Mouse (Mus musculus) stomach, embryonic 16.5 days (tissue): Measurements from ENCODE around the gene Insr. TPM values are rescaled to one million over a fixed set of nuclear protein-coding genes. Genes with fewer than 3 reads are reported as not detected.
A peak's percentile ranks its signal among the peaks of the same experiment; 100 is the strongest.

Source experiments
- ATAC-seq: fragments of 200-750 bp; cut with Nextera tagmentation; 2 replicates; pipeline ENCODE4 v1.8.0; 2017; ENCODE audit warnings: moderate number of reproducible peaks, moderate TSS enrichment; ENCODE audit not compliant: insufficient read depth, low FRiP score
- H3K27ac ChIP-seq: fragments of 300-500 bp; sonication (generic); 2 replicates; pipeline ENCODE4 v1.5.1; 2014; ENCODE audit warnings: low read length
- H3K27me3 ChIP-seq: fragments of 300-500 bp; sonication (generic); 2 replicates; pipeline ENCODE4 v1.6.1; 2014; ENCODE audit warnings: low read length, control low read depth, mixed read lengths; ENCODE audit not compliant: control insufficient read depth, insufficient read depth
- H3K36me3 ChIP-seq: fragments of 300-500 bp; sonication (generic); 2 replicates; pipeline ENCODE4 v1.6.1; 2014; ENCODE audit warnings: low read length; ENCODE audit not compliant: control insufficient read depth, insufficient read depth
- H3K4me1 ChIP-seq: fragments of 300-500 bp; sonication (generic); 2 replicates; pipeline ENCODE4 v1.6.1; 2014; ENCODE audit warnings: low read length, control low read depth, mixed read lengths; ENCODE audit not compliant: control insufficient read depth, insufficient read depth
- H3K4me2 ChIP-seq: fragments of 300-500 bp; sonication (generic); 2 replicates; pipeline ENCODE4 v1.6.1; 2014; ENCODE audit warnings: low read depth, low read length, mixed read lengths
- H3K4me3 ChIP-seq: fragments of 300-500 bp; sonication (generic); replicated peaks from 2 replicates; pipeline ENCODE4 v1.5.1; 2014; ENCODE audit warnings: mild to moderate bottlenecking, low read length
- H3K9ac ChIP-seq: fragments of 300-500 bp; sonication (generic); 2 replicates; pipeline ENCODE4 v1.6.1; 2014; ENCODE audit warnings: low read length
- H3K9me3 ChIP-seq: fragments of 300-500 bp; sonication (generic); replicated peaks from 2 replicates; pipeline ENCODE4 v1.6.1; 2016; ENCODE audit warnings: low read length, control low read depth; ENCODE audit not compliant: control insufficient read depth
- WGBS: fragments of 180-500 bp; shearing (Covaris S2); extraction: QIAGEN DNeasy Blood & Tissue Kit; methylation state at CpG from one replicate; pipeline ENCODE4 v1.1.7; 2014; 5-methylcytosine and 5-hydroxymethylcytosine counted together
- polyA plus RNA-seq: library from polyadenylated mRNA; unstranded; fragments of >200 nt; fragmentation: Nextera tagmentation; extraction: Ambion mirVana; gene quantifications from 2 replicates; pipeline ENCODE4 v1.2.1, GENCODE M21; 2015

Gene Insr
- polyA plus RNA-seq, 1 experiment from 2014 or later = 31.4 TPM

DNA sequence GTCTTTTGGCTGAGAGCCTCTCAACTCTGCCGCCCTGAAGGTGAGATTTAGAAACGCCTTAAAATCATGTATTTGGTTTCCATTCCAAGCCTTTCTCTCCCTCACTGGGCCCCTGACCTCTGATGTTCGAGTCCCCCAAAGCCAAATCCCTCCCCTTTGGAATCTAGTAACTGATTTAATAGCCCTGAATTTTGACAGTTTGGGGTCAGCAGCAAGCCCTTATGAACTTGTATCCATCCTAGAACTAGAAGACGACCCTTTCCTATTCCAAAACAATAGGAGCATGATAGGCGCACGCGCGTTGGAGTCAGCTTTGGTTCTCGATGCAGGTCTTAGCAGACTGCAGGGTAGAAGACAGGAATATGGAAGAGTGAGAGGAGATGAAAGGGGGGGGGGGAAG, 58.9 kb downstream of the Insr start:
- peak; percentile 25; the same call in 1 of the 2 replicates for ATAC-seq
- Histone ChIP-seq H3K4me3 (peak overlapping the region; percentile 59), H3K27me3 (no peaks in the 10 kb centered on the region), H3K9me3 (no peaks in the 10 kb centered on the region), H3K9ac (peak overlapping the region; percentile 77), H3K36me3 (no peaks in the 10 kb centered on the region), H3K4me1 (peaks cover 26% of the 10 kb centered on the region), H3K4me2 (peak overlapping the region; percentile 76), H3K27ac (peak overlapping the region; percentile 85)
- 2% methylated on average over 9 of the region's 9 CpGs for WGBS

DNA sequence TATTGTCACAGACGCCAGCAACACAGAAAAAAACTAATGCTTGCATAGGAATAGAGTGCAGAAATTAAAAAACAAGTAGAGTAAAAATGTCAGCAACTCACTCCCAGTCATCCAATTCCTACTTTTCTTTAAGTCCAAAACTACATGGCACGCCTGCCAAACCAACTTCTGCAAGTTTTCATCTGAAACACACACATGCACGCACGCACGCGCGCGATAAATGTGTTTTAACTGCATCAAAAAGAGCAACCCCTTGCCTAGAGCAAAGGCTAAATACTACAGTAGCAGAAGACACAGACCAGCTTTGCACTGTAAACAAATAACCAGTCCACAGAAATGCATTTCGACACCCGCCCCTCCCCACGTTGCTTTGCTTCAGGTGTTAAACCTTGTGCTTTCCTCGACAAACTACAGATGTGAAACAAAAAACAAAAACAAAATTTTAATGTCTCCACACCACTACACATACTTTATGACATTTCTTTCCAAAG, 59.5 kb downstream of the Insr start:
- no peaks in the 10 kb centered on the region for H3K27me3 ChIP-seq
- 64% methylated on average over 12 of the region's 12 CpGs for WGBS
- no peak for ATAC-seq
- H3K27ac ChIP-seq = peak overlapping the region; percentile 85
- no peaks in the 10 kb centered on the region for H3K9me3 ChIP-seq
- no peaks in the 10 kb centered on the region for H3K36me3 ChIP-seq
- H3K4me2 ChIP-seq = peak overlapping the region; percentile 76
- no peak overlapping the region for H3K4me3 ChIP-seq
- peaks cover 31% of the 10 kb centered on the region for H3K4me1 ChIP-seq
- H3K9ac ChIP-seq = peak overlapping the region; percentile 21; the same call in 1 of the 2 replicates

DNA sequence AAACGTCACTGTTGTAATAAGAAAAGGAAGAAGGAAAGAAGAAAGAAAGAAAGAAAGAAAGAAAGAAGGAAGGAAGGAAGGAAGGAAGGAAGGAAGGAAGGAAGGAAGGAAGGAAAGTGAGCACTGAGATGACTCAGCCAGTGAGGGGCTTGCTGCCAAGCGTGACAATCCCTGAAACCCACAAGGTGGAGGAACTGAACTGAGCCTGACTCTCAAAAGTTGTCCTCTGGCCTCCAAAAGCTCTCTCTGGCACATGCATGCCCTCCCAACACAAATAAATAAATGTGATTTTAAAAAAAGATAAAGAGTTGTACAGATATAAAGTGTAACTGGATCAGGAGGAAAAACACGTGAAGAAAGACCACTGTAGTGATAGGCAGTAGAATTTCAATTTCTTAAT, 60.2 kb downstream of the Insr start:
- H3K4me3 ChIP-seq = no peak overlapping the region
- H3K9ac ChIP-seq = no peak overlapping the region
- no peak overlapping the region for H3K4me2 ChIP-seq
- H3K27me3 ChIP-seq = no peaks in the 10 kb centered on the region
- H3K9me3 ChIP-seq = no peaks in the 10 kb centered on the region
- peaks cover 30% of the 10 kb centered on the region for H3K4me1 ChIP-seq
- no peaks in the 10 kb centered on the region for H3K36me3 ChIP-seq
- no peak for ATAC-seq
- H3K27ac ChIP-seq = no peak overlapping the region; the same call in 1 of the 2 replicates
- WGBS = 63% methylated on average over 3 of the region's 3 CpGs

DNA sequence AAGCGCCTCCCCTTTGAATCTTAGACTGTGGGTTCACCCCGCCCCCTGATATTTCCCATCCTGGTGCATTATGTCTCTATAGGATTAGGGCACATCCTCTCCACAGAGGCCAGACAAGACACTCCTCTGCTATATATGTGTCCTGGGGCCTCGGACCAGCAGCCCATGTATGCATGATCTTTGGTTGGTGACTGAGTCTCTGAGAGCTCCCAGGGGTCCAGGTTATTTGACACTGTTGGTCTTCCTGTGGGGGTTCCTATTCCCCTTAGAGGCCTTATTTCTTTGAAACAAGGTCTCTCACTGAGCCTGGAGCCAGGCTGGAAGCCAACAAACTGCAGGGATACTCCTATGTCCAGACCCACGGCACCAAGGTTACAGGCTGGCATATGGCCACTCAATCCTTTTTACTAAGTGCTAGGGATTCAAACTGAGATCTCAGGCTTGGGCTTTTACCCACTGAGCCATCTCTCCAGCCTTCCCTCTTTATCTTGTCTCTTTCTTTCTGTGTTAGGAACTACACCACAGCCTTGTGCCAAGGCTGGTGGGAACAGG, 62.8 kb downstream of the Insr start:
- no peaks in the 10 kb centered on the region for H3K36me3 ChIP-seq
- 62% methylated on average over 4 of the region's 4 CpGs for WGBS
- H3K9ac ChIP-seq = no peak overlapping the region

DNA sequence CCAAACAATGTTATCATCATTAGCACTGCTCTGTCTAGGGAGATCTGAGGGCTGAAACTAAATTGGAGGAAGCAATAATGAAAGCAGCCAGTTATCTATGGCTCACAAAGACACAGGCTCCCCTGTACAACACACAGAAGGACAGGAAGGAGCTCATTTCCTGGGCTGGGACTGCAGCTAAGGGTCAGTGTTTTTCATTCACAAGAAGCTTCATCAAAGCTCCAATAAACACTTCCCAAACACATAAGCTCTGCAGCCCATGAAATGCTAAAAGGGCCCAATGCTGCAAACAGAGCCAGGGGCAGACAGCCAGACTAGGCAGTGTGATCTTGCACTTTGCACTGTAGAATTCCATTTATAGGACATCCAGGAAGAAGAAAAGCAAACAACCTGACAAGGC, 63.9 kb downstream of the Insr start:
- Histone ChIP-seq H3K9ac (no peak overlapping the region), H3K27ac (no peak overlapping the region), H3K4me2 (no peak overlapping the region), H3K36me3 (no peaks in the 10 kb centered on the region), H3K4me1 (peaks cover 22% of the 10 kb centered on the region), H3K9me3 (no peaks in the 10 kb centered on the region), H3K4me3 (no peak overlapping the region), H3K27me3 (no peaks in the 10 kb centered on the region)
- peak; percentile 69 for ATAC-seq

More for the DNA sequence above, 62.8 kb downstream of the Insr start:
- Histone ChIP-seq H3K4me3 (no peak overlapping the region), H3K4me2 (no peak overlapping the region), H3K9me3 (no peaks in the 10 kb centered on the region), H3K27me3 (no peaks in the 10 kb centered on the region), H3K27ac (no peak overlapping the region), H3K4me1 (peaks cover 23% of the 10 kb centered on the region)
- no peak for ATAC-seq

DNA sequence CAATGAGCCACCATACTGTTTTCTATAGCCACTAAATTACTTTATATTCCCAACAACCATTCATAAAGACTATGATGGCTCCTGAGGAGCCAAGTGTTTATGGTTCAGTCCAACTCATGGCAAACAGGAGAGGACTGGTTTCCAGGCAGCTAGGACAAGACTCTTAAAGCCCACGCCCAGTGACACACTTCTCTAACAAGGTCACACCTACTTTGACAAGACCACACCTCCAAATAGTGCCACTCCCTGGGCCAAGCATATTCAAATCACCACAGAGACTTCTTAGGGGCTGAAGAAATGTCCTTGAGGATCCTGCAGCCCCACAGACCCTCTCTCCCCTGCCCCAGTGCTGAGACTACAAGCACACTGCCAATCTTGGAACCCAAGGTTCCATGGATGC, 64.8 kb downstream of the Insr start:
- Histone ChIP-seq H3K4me1 (peaks cover 14% of the 10 kb centered on the region), H3K4me2 (no peak overlapping the region), H3K27ac (0 out of 2 replicates have a peak overlapping the region, but pooled peaks have one; percentile 6), H3K27me3 (no peaks in the 10 kb centered on the region), H3K36me3 (no peaks in the 10 kb centered on the region), H3K4me3 (no peak overlapping the region), H3K9ac (no peak overlapping the region), H3K9me3 (no peaks in the 10 kb centered on the region)
- no peak for ATAC-seq
- 81% methylated on average over 1 of the region's 1 CpGs for WGBS

DNA sequence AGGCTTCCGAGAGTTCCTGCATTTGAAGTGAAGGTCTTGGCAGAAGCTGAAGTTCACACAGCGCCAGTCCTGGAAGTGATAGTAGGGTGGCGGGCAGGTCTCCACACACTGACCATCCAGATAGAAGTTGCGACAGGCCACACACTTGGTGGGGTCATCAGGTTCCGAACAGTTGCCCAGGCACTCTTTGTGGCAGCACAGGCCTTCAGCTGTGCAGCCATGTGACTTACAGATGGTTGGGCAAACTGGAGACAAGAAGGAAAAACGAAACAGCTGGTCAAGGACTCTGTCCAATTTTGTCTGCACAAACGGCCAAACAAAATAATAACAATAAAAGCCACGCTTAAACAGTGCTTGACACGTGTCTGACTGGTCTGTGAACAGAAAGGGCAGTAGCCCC, 68.0 kb downstream of the Insr start:
- Histone ChIP-seq H3K9ac (no peak overlapping the region), H3K9me3 (no peaks in the 10 kb centered on the region), H3K27me3 (no peaks in the 10 kb centered on the region), H3K4me2 (no peak overlapping the region), H3K27ac (no peak overlapping the region), H3K4me1 (peaks cover 15% of the 10 kb centered on the region), H3K4me3 (no peak overlapping the region), H3K36me3 (no peaks in the 10 kb centered on the region)
- ATAC-seq = no peak
- WGBS = 73% methylated on average over 9 of the region's 9 CpGs

DNA sequence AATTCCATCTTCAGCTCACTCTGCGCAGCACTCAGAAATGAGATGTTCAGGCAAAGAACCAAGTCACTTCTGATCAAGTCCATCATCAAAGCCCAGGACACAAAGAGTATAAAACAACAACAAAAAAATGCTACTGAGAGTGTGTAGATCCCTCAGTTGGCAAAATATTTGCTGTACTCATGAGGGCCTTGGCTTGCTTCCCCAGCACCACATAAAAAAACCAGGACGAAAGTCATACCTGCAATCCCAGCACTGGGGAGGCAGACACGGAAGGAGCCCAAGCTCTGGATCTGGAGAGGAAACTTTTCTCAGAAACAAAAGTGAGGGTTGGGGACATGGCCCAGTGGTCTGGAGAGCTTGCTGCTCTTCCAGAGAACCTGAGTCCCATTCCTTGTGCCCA, 69.5 kb downstream of the Insr start:
- no peak for ATAC-seq
- 88% methylated on average over 3 of the region's 3 CpGs for WGBS
- Histone ChIP-seq H3K27me3 (no peaks in the 10 kb centered on the region), H3K9ac (no peak overlapping the region), H3K9me3 (no peaks in the 10 kb centered on the region), H3K4me1 (peaks cover 6% of the 10 kb centered on the region; the same call in 1 of the 2 replicates), H3K4me2 (no peak overlapping the region), H3K4me3 (no peak overlapping the region), H3K36me3 (no peaks in the 10 kb centered on the region; the same call in 1 of the 2 replicates), H3K27ac (peak overlapping the region; percentile 51; the same call in 1 of the 2 replicates)

DNA sequence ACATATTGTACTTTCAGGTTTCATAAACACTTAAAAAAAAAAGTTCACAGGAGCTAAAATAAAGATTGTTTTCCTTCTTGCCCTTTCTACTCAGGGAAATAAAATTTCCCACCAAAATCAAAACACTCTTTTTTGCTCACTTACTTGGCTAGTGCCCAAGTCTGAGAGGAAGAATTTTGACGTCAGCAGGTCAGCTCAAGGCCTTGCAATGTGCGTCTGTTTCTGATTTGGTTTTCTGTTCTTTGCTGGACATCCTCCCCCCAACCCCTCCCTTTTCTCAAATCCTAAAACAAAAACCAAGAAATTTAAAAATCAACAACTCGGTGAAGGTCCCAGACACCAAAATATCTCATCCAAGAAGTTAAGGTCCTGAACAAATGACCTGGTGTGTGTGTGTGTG, 70.1 kb downstream of the Insr start:
- H3K9ac ChIP-seq = no peak overlapping the region
- H3K27me3 ChIP-seq = no peaks in the 10 kb centered on the region
- no peak overlapping the region for H3K4me3 ChIP-seq
- peaks cover 3% of the 10 kb centered on the region; the same call in 1 of the 2 replicates for H3K36me3 ChIP-seq
- peaks cover 5% of the 10 kb centered on the region; the same call in 1 of the 2 replicates for H3K4me1 ChIP-seq
- peak overlapping the region; percentile 51 for H3K27ac ChIP-seq
- H3K4me2 ChIP-seq = no peak overlapping the region
- WGBS = 25% methylated on average over 3 of the region's 3 CpGs
- H3K9me3 ChIP-seq = no peaks in the 10 kb centered on the region
- no peak for ATAC-seq
